Comparison of ENCODE assay signal across 8 mouse cellular contexts in the genomic region with DNA sequence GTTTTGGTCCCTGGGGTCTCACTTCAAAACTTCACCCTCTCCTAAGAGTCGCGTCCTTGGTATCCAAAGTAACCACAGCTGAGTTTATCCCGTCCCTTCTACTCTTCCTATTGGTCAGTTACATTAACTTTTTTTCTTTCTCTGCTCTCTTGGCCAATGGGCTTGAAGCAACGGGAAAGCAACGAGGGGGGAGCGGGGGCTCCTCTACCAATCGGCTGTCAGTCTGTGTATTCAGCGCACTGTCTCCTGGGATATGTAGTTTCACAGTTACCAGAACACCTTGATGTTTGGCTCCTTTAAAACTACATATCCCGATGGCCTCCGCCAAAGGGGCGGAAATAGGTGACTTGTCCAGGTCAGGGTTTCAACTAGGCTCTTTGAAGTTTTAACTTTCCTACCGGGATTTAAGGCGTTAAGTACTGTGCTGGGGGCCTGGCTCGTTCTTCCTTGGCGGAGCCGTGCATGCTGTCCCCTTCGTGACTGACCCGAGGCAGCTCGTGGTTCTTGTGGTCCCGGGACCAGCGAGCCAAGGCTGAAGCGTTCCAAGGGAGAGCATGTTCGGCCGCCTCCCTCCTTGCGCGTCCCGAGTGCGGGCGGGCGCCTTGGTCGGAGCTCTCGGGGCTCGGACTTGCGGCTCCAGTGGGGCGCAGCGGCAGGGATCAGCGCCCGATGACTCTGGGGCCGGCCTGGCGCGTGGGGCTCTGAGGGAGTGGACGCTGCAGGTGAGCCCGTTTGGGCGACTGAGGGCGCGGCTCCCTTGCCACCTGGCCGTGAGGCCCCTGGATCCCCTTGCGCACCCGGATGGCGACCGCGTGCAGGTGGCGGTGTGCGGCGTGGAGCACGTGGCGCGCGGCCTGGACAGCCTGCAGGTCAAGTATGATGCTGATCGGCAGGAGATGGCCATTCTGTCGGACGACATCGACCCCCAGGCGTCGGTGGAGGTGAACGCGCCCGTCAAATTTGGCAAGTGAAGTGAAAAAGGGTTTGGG. TPM values are rescaled to one million over a fixed set of nuclear protein-coding genes. Genes with fewer than 3 reads are reported as not detected.
DNase-seq lines count a peak whose midpoint lies in the region; ATAC-seq and TF ChIP-seq lines count a peak whose summit lies in the region.

A gene (minus strand): TSS at position 64 of the 989 bp plus-strand sequence.
A gene (plus strand): TSS at position 345 of the 989 bp plus-strand sequence.

- no peaks in the 10 kb centered on the region for H3K27me3 ChIP-seq in ES-Bruce4 (ENCODE audit: control insufficient read depth, insufficient read depth, low read length, poor library complexity, severe bottlenecking)
- H3K27me3 ChIP-seq in forebrain, embryonic 13.5 days, result no peaks in the 10 kb centered on the region
- H3K27me3 ChIP-seq in liver, postnatal 0 days (ENCODE audit: insufficient read depth, low read length), result no peaks in the 10 kb centered on the region
- no peaks in the 10 kb centered on the region for H3K27me3 ChIP-seq in neural tube, embryonic 14.5 days (ENCODE audit: control insufficient read depth, insufficient read depth, low read length)

- peak within 1 kb of the TSS; percentile 99 for H3K4me2 ChIP-seq in forebrain, embryonic 13.5 days
- peak within 1 kb of the TSS; percentile 98 for H3K4me2 ChIP-seq in liver, postnatal 0 days (ENCODE audit: low read depth, low read length)
- H3K4me2 ChIP-seq in neural tube, embryonic 14.5 days (ENCODE audit: low read depth, low read length), result peak within 1 kb of the TSS; percentile 93

- no peak for TF ChIP-seq CTCF in ES-Bruce4 (IDR thresholded peaks at IDR 0.05; ENCODE audit: low read depth, low read length)
- TF ChIP-seq CTCF in liver, postnatal 0 days (IDR thresholded peaks at IDR 0.05; ENCODE audit: low read depth), result no peak

- ATAC-seq in cerebellum, adult (ENCODE audit: insufficient number of reproducible peaks, low FRiP score, low TSS enrichment), result peak; percentile 99
- ATAC-seq in forebrain, embryonic 13.5 days, result peak; percentile 100
- ATAC-seq in liver, postnatal 0 days, result peak; percentile 100
- ATAC-seq in neural tube, embryonic 14.5 days (ENCODE audit: low read depth), result peak; percentile 100

- intact Hi-C loops in heart, postnatal 10 days (cut with DNase I), result no loop called here

- no peak within 1 kb of the TSS for H3K27ac ChIP-seq in ES-Bruce4 (ENCODE audit: insufficient read depth, low read length)
- no peak within 1 kb of the TSS; the same call in 1 of the 2 replicates for H3K27ac ChIP-seq in forebrain, embryonic 13.5 days
- peak within 1 kb of the TSS; percentile 85 for H3K27ac ChIP-seq in liver, postnatal 0 days (ENCODE audit: low read depth)
- peak within 1 kb of the TSS; percentile 44; the same call in 1 of the 2 replicates for H3K27ac ChIP-seq in neural tube, embryonic 14.5 days (ENCODE audit: low read depth, low read length)

- TF ChIP-seq EP300 in ES-Bruce4 (IDR thresholded peaks at IDR 0.05; ENCODE audit: insufficient read depth, low read depth, low read length), result no peak
- TF ChIP-seq EP300 in liver, postnatal 0 days (IDR thresholded peaks at IDR 0.05; ENCODE audit: low read depth), result no peak

- TF ChIP-seq POLR2A in ES-Bruce4 (IDR thresholded peaks at IDR 0.05; ENCODE audit: insufficient read depth, low read length), result no peak

- H3K9ac ChIP-seq in ES-Bruce4 (ENCODE audit: low read depth, poor library complexity, severe bottlenecking), result peak within 1 kb of the TSS; percentile 78
- peak within 1 kb of the TSS; percentile 75 for H3K9ac ChIP-seq in forebrain, embryonic 13.5 days
- H3K9ac ChIP-seq in liver, postnatal 0 days (replicated peaks), result peak within 1 kb of the TSS; percentile 86
- H3K9ac ChIP-seq in neural tube, embryonic 14.5 days (replicated peaks; ENCODE audit: low read depth, low read length), result peak within 1 kb of the TSS; percentile 58

- peak; percentile 96 to 97 for DNase-seq in heart, postnatal 10 days
- peak; percentile 97 for DNase-seq in large intestine, adult 2 months (ENCODE audit: low read depth, low spot score)
- peak; percentile 90 for DNase-seq in liver, postnatal 0 days
- peak; percentile 89 for DNase-seq in testis, postnatal 10 days (ENCODE audit: low spot score)

- no peaks in the 10 kb centered on the region for H3K9me3 ChIP-seq in ES-Bruce4 (replicated peaks; ENCODE audit: control insufficient read depth, insufficient read depth, low read length, poor library complexity, severe bottlenecking)
- H3K9me3 ChIP-seq in forebrain, embryonic 13.5 days (replicated peaks), result no peaks in the 10 kb centered on the region
- H3K9me3 ChIP-seq in liver, postnatal 0 days (ENCODE audit: low read length), result no peaks in the 10 kb centered on the region
- no peaks in the 10 kb centered on the region for H3K9me3 ChIP-seq in neural tube, embryonic 14.5 days (ENCODE audit: control insufficient read depth, low read length)

- peaks cover 1% of the 10 kb centered on the region for H3K4me1 ChIP-seq in ES-Bruce4 (ENCODE audit: control insufficient read depth, insufficient read depth, low read length)
- peaks cover 11% of the 10 kb centered on the region for H3K4me1 ChIP-seq in forebrain, embryonic 13.5 days
- peaks cover 23% of the 10 kb centered on the region for H3K4me1 ChIP-seq in liver, postnatal 0 days (ENCODE audit: insufficient read depth)
- H3K4me1 ChIP-seq in neural tube, embryonic 14.5 days (ENCODE audit: control insufficient read depth, insufficient read depth, low read length), result no peaks in the 10 kb centered on the region; the same call in 1 of the 2 replicates

- peak within 1 kb of the TSS; percentile 87 for H3K4me3 ChIP-seq in ES-Bruce4 (ENCODE audit: low read depth, low read length)
- peak within 1 kb of the TSS; percentile 93 for H3K4me3 ChIP-seq in forebrain, embryonic 13.5 days
- peak within 1 kb of the TSS; percentile 85 for H3K4me3 ChIP-seq in liver, postnatal 0 days (ENCODE audit: low read depth, low read length)
- H3K4me3 ChIP-seq in neural tube, embryonic 14.5 days (ENCODE audit: low read depth, low read length), result peak within 1 kb of the TSS; percentile 83

- peaks cover 2% of the 10 kb centered on the region; the same call in 1 of the 2 replicates for H3K36me3 ChIP-seq in ES-Bruce4 (ENCODE audit: control insufficient read depth, insufficient read depth, low read length, poor library complexity, severe bottlenecking)
- no peaks in the 10 kb centered on the region for H3K36me3 ChIP-seq in forebrain, embryonic 13.5 days (ENCODE audit: poor library complexity, severe bottlenecking)
- H3K36me3 ChIP-seq in liver, postnatal 0 days (replicated peaks; ENCODE audit: insufficient read depth, low read length), result no peaks in the 10 kb centered on the region
- no peaks in the 10 kb centered on the region for H3K36me3 ChIP-seq in neural tube, embryonic 14.5 days (ENCODE audit: control insufficient read depth, insufficient read depth, low read length)

- WGBS in forebrain, embryonic 13.5 days, result under 1% methylated on average over 68 of the region's 68 CpGs
- under 1% methylated on average over 68 of the region's 68 CpGs for WGBS in large intestine, adult 2 months
- under 1% methylated on average over 67 of the region's 68 CpGs for WGBS in liver, postnatal 0 days (ENCODE audit: insufficient replicate concordance)
- WGBS in neural tube, embryonic 14.5 days, result under 1% methylated on average over 68 of the region's 68 CpGs

RNA-seq across cellular contexts. Expression of the first gene that starts in this region (rescaled TPM):
- polyA plus RNA-seq in ES-Bruce4 (2011; ENCODE audit: insufficient read depth, insufficient read length, low read depth, missing spikeins), result not detected in 2 replicates
- polyA plus RNA-seq in forebrain, embryonic 13.5 days (2015; fragmentation: Nextera tagmentation; extraction: Ambion mirVana), result 0.50 and 1.00 TPM in 2 replicates
- total RNA-seq in heart, postnatal 10 days (2021), result 1 to 10 TPM; 2.7 to 3.4 TPM
- polyA plus RNA-seq in large intestine, adult 2 months (2012; rRNA removed), result not detected in 2 replicates
- polyA plus RNA-seq in liver, postnatal 0 days (2015; fragmentation: Nextera tagmentation; extraction: Ambion mirVana), result 0.06 and 0.09 TPM in 2 replicates
- 0.27 and 0.99 TPM in 2 replicates for polyA plus RNA-seq in neural tube, embryonic 14.5 days (2014; fragmentation: Nextera tagmentation; extraction: Ambion mirVana)

RNA-seq across cellular contexts. Expression of the second gene that starts in this region (rescaled TPM):
- 21.4 and 22.9 TPM in 2 replicates for polyA plus RNA-seq in ES-Bruce4 (2011; ENCODE audit: insufficient read depth, insufficient read length, low read depth, missing spikeins)
- polyA plus RNA-seq in forebrain, embryonic 13.5 days (2015; fragmentation: Nextera tagmentation; extraction: Ambion mirVana), result 3.8 and 4.4 TPM in 2 replicates
- total RNA-seq in heart, postnatal 10 days (2021), result 10 to 100 TPM; 10.7 to 12.3 TPM
- polyA plus RNA-seq in large intestine, adult 2 months (2012; rRNA removed), result 2.5 and 2.6 TPM in 2 replicates
- polyA plus RNA-seq in liver, postnatal 0 days (2015; fragmentation: Nextera tagmentation; extraction: Ambion mirVana), result 2.7 and 3.0 TPM in 2 replicates
- 8.3 and 9.4 TPM in 2 replicates for polyA plus RNA-seq in neural tube, embryonic 14.5 days (2014; fragmentation: Nextera tagmentation; extraction: Ambion mirVana)

Comparison
In these comparisons a context has a peak if more than half of its experiments do, and no peak if none do; other contexts are left out.
1. H3K27ac ChIP-seq: peak in liver, postnatal 0 days (single experiment) and neural tube, embryonic 14.5 days (single experiment); none in ES-Bruce4 (single experiment) and forebrain, embryonic 13.5 days (single experiment).
2. Peak in every context shown above with its lines, with median percentiles within 50 percentile points of each other: H3K4me3 ChIP-seq, H3K9ac ChIP-seq, ATAC-seq, H3K4me2 ChIP-seq and DNase-seq.